Mouse (Mus musculus) cortical plate, adult 2 months (tissue): ENCODE results near the gene Frmd4a.

ENCODE experiments used
- CTCF ChIP-seq: fragments of 200-500 bp; IDR thresholded peaks from 2 replicates; pipeline ENCODE4 v1.5.1; 2011; ENCODE audit warnings: mild to moderate bottlenecking, control low read depth, low read length; ENCODE audit not compliant: insufficient read depth; ENCODE audit errors: extremely low read depth
- POLR2A ChIP-seq: fragments of 200-500 bp; IDR thresholded peaks from 2 replicates; pipeline ENCODE4 v1.6.1; 2011; ENCODE audit warnings: mild to moderate bottlenecking, low read length, control low read depth; ENCODE audit not compliant: insufficient read depth; ENCODE audit errors: extremely low read depth

DNA sequence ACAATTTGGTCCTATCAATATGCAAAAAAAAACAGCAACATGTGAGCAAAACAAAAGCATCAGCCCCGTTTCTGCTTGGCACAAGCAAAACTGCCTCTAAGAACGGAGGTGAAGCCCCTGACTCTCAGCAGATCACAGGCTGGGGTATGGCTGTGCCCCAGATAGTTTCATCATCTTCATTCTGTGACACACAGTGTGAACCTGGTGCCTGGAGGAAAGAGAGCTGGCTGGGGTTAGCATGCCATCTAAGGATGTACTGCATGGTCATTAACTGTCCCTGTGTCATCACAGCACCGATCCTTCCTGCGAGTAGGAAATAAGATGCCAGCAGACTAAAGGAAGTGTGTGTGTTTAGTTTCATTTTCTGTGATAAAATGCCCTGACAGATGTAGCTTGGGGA is 152.7 kb downstream of the Frmd4a start:
- TF ChIP-seq CTCF, result no peak
- no peak for TF ChIP-seq POLR2A
